Comparison of ENCODE assay signal across 21 mouse cellular contexts in genomic region chr17:5998235-5998500, GRCm38 (mm10). TPM values are rescaled to one million over a fixed set of nuclear protein-coding genes. Genes with fewer than 3 reads are reported as not detected.
A peak's percentile ranks its signal among the peaks of the same experiment; 100 is the strongest.
DNase-seq lines count a peak whose midpoint lies in the region; ATAC-seq lines count a peak whose summit lies in the region.
"Had no signal": no experiment of that assay in that cellular context is flagged by ENCODE, and none has a peak within 500 bp of the region (broad histone marks: within the 10 kb centered on the region; RNA-seq: fewer than 3 reads in every experiment).

No protein-coding gene starts in this region.

- no peaks in the 10 kb centered on the region for H3K27me3 ChIP-seq in heart, embryonic 10.5 days (ENCODE audit: insufficient read depth, poor library complexity, severe bottlenecking)
- no peaks in the 10 kb centered on the region for H3K27me3 ChIP-seq in heart, embryonic 15.5 days
- H3K27me3 ChIP-seq: embryonic facial prominence, embryonic 15.5 days; forebrain, embryonic 12.5 days; liver, embryonic 15.5 days had no signal

- peak overlapping the region; percentile 46 for H3K4me2 ChIP-seq in heart, embryonic 15.5 days
- H3K4me2 ChIP-seq: embryonic facial prominence, embryonic 15.5 days; forebrain, embryonic 12.5 days; hindbrain, embryonic 14.5 days; limb, embryonic 12.5 days; liver, embryonic 15.5 days; lung, embryonic 14.5 days had no signal

- H3K9ac ChIP-seq in heart, embryonic 15.5 days, result no peak overlapping the region
- H3K9ac ChIP-seq: embryonic facial prominence, embryonic 15.5 days; forebrain, embryonic 12.5 days; hindbrain, embryonic 14.5 days; limb, embryonic 12.5 days; liver, embryonic 15.5 days; lung, embryonic 14.5 days had no signal

- intact Hi-C loops in heart, postnatal 25 days (cut with DNase I), result no loop called here

- no peak for DNase-seq in heart, embryonic 10.5 days (ENCODE audit: low spot score)
- no peak for DNase-seq in heart, postnatal 25 days (ENCODE audit: low spot score)
- DNase-seq in heart, adult 9 months (ENCODE audit: low spot score in 2 of 2), result no peak
- DNase-seq in ES-CJ7 (ENCODE audit: low read depth, low spot score), result peak; percentile 26
- DNase-seq: kidney, postnatal 14 days; lung, embryonic 14.5 days; lung, postnatal 14 days; midbrain, embryonic 14.5 days; right cerebral cortex, adult 18-20 months; spleen, adult 18-20 months had no signal

- peaks cover 44% of the 10 kb centered on the region for H3K4me1 ChIP-seq in heart, embryonic 10.5 days
- peaks cover 69% of the 10 kb centered on the region for H3K4me1 ChIP-seq in heart, embryonic 15.5 days (replicated peaks)
- peaks cover 19% of the 10 kb centered on the region for H3K4me1 ChIP-seq in brown adipose tissue, adult 24 weeks (ENCODE audit: control insufficient read depth, insufficient read depth, insufficient read length, low read length)
- H3K4me1 ChIP-seq: forebrain, embryonic 12.5 days; liver, embryonic 15.5 days had no signal

- H3K4me3 ChIP-seq in heart, embryonic 10.5 days, result no peak overlapping the region
- H3K4me3 ChIP-seq in heart, embryonic 15.5 days, result no peak overlapping the region
- H3K4me3 ChIP-seq in brown adipose tissue, adult 24 weeks (ENCODE audit: insufficient read depth, low read depth, low read length), result no peak overlapping the region
- H3K4me3 ChIP-seq: embryonic facial prominence, embryonic 10.5 days; embryonic facial prominence, embryonic 15.5 days; forebrain, embryonic 12.5 days; left cerebral cortex, adult 2 months; limb, embryonic 12.5 days; liver, embryonic 15.5 days had no signal

- no peaks in the 10 kb centered on the region for H3K36me3 ChIP-seq in heart, embryonic 10.5 days
- no peaks in the 10 kb centered on the region for H3K36me3 ChIP-seq in heart, embryonic 15.5 days
- H3K36me3 ChIP-seq: embryonic facial prominence, embryonic 10.5 days; embryonic facial prominence, embryonic 15.5 days; forebrain, embryonic 12.5 days; limb, embryonic 12.5 days; liver, embryonic 15.5 days had no signal

- peak overlapping the region; percentile 88; the same call in 1 of the 2 replicates for H3K27ac ChIP-seq in heart, embryonic 10.5 days
- H3K27ac ChIP-seq in heart, embryonic 15.5 days, result peak overlapping the region; percentile 91
- peak overlapping the region; percentile 53; the same call in 1 of the 2 replicates for H3K27ac ChIP-seq in brown adipose tissue, adult 24 weeks (replicated peaks; ENCODE audit: low read depth, low read length)
- H3K27ac ChIP-seq: embryonic facial prominence, embryonic 10.5 days; embryonic facial prominence, embryonic 15.5 days; forebrain, embryonic 12.5 days; hindbrain, embryonic 14.5 days; limb, embryonic 12.5 days; liver, embryonic 15.5 days had no signal

- H3K9me3 ChIP-seq in heart, embryonic 10.5 days, result no peaks in the 10 kb centered on the region
- H3K9me3 ChIP-seq in heart, embryonic 15.5 days (replicated peaks), result no peaks in the 10 kb centered on the region
- H3K9me3 ChIP-seq: embryonic facial prominence, embryonic 10.5 days; embryonic facial prominence, embryonic 15.5 days; forebrain, embryonic 12.5 days; limb, embryonic 12.5 days; liver, embryonic 15.5 days had no signal

- no peak for ATAC-seq in heart, embryonic 15.5 days (replicated peaks; ENCODE audit: insufficient number of reproducible peaks, insufficient read depth, low FRiP score, low read depth)
- ATAC-seq in cerebellum, adult (ENCODE audit: insufficient number of reproducible peaks, low FRiP score, low TSS enrichment), result no peak
- ATAC-seq: activated CD4-positive, CD25-positive, alpha-beta regulatory T cell, adult 4 months had no signal

RNA-seq across cellular contexts. Expression of gene Synj2, which starts 57.1 kb away (rescaled TPM):
- 3.4 and 3.8 TPM in 2 replicates for polyA plus RNA-seq in heart, embryonic 10.5 days (2016; fragmentation: Nextera tagmentation; extraction: Ambion mirVana)
- 10 to 100 TPM; 41.6 to 48.5 TPM for total RNA-seq in heart, postnatal 25 days (2021)
- polyA plus RNA-seq in heart, embryonic 15.5 days (2015; fragmentation: Nextera tagmentation; extraction: Ambion mirVana), result 3.5 and 4.4 TPM in 2 replicates
- 5.0 and 8.3 TPM in 2 replicates for polyA plus RNA-seq in brown adipose tissue, adult 24 weeks (2012; ENCODE audit: insufficient read depth, insufficient read length, missing spikeins)
